Mouse (Mus musculus): Measurements from ENCODE around the gene Ftsj3. TPM values are rescaled to one million over a fixed set of nuclear protein-coding genes. Genes with fewer than 3 reads are reported as not detected.

Ftsj3 gene
- polyA plus RNA-seq, 1 experiment from 2014 or later, result 50.2 TPM

- H3K36me3 ChIP-seq (ENCODE audit: control insufficient read depth, insufficient read depth, low read length), result no peaks in the 10 kb centered on the region; the same call in 1 of the 2 replicates
- WGBS, result under 1% methylated on average over 72 of the region's 72 CpGs
- peak within 1 kb of the TSS; percentile 98 for H3K27ac ChIP-seq (ENCODE audit: low read length)
- H3K9me3 ChIP-seq (ENCODE audit: control insufficient read depth, low read depth, low read length), result no peaks in the 10 kb centered on the region
- peak within 1 kb of the TSS; percentile 99 for H3K4me3 ChIP-seq (ENCODE audit: low read depth, low read length)
- peak within 1 kb of the TSS; percentile 97 for H3K9ac ChIP-seq (replicated peaks; ENCODE audit: low read depth, low read length)
- no peaks in the 10 kb centered on the region for H3K27me3 ChIP-seq (ENCODE audit: control insufficient read depth, insufficient read depth, low read length)
- H3K4me2 ChIP-seq (replicated peaks; ENCODE audit: low read depth, low read length), result peak within 1 kb of the TSS; percentile 86
- ATAC-seq (ENCODE audit: insufficient number of reproducible peaks, insufficient read depth, low FRiP score, low read depth), result peak; percentile 95
- peaks cover 43% of the 10 kb centered on the region for H3K4me1 ChIP-seq (ENCODE audit: control insufficient read depth, insufficient read depth, low read length)
These were observed 16.9 kb upstream of the Ftsj3 start, which contains the start of gene Smarcd2 for GRCm38 (mm10) chr11:106272644-106273310. Gene Smarcd2, minus strand, starts transcription at chr11:106272972.

GRCm38 (mm10) chr11:106271794-106272643 is 16.1 kb upstream of the Ftsj3 start:
- H3K9ac ChIP-seq (replicated peaks; ENCODE audit: low read depth, low read length), result peak overlapping the region; percentile 97
- peaks cover 50% of the 10 kb centered on the region for H3K4me1 ChIP-seq (ENCODE audit: control insufficient read depth, insufficient read depth, low read length)
- peaks cover under 1% of the 10 kb centered on the region; the same call in 1 of the 2 replicates for H3K36me3 ChIP-seq (ENCODE audit: control insufficient read depth, insufficient read depth, low read length)
- ATAC-seq (ENCODE audit: insufficient number of reproducible peaks, insufficient read depth, low FRiP score, low read depth), result peak; percentile 19; the same call in 1 of the 2 replicates
- WGBS, result under 1% methylated on average over 41 of the region's 41 CpGs
- peak overlapping the region; percentile 98 for H3K27ac ChIP-seq (ENCODE audit: low read length)
- H3K27me3 ChIP-seq (ENCODE audit: control insufficient read depth, insufficient read depth, low read length), result no peaks in the 10 kb centered on the region
- H3K4me2 ChIP-seq (replicated peaks; ENCODE audit: low read depth, low read length), result peak overlapping the region; percentile 67
- H3K9me3 ChIP-seq (ENCODE audit: control insufficient read depth, low read depth, low read length), result no peaks in the 10 kb centered on the region
- peak overlapping the region; percentile 99 for H3K4me3 ChIP-seq (ENCODE audit: low read depth, low read length)

GRCm38 (mm10) chr11:106271131-106271793 is 15.4 kb upstream of the Ftsj3 start:
- ATAC-seq (ENCODE audit: insufficient number of reproducible peaks, insufficient read depth, low FRiP score, low read depth), result no peak
- peak overlapping the region; percentile 98 for H3K27ac ChIP-seq (ENCODE audit: low read length)
- no peaks in the 10 kb centered on the region for H3K9me3 ChIP-seq (ENCODE audit: control insufficient read depth, low read depth, low read length)
- no peaks in the 10 kb centered on the region for H3K27me3 ChIP-seq (ENCODE audit: control insufficient read depth, insufficient read depth, low read length)
- peak overlapping the region; percentile 67 for H3K4me2 ChIP-seq (replicated peaks; ENCODE audit: low read depth, low read length)
- H3K9ac ChIP-seq (replicated peaks; ENCODE audit: low read depth, low read length), result peak overlapping the region; percentile 97
- WGBS, result 21% methylated on average over 5 of the region's 5 CpGs
- H3K4me3 ChIP-seq (ENCODE audit: low read depth, low read length), result peak overlapping the region; percentile 99
- peaks cover 8% of the 10 kb centered on the region; the same call in 1 of the 2 replicates for H3K36me3 ChIP-seq (ENCODE audit: control insufficient read depth, insufficient read depth, low read length)
- H3K4me1 ChIP-seq (ENCODE audit: control insufficient read depth, insufficient read depth, low read length), result peaks cover 49% of the 10 kb centered on the region

DNA sequence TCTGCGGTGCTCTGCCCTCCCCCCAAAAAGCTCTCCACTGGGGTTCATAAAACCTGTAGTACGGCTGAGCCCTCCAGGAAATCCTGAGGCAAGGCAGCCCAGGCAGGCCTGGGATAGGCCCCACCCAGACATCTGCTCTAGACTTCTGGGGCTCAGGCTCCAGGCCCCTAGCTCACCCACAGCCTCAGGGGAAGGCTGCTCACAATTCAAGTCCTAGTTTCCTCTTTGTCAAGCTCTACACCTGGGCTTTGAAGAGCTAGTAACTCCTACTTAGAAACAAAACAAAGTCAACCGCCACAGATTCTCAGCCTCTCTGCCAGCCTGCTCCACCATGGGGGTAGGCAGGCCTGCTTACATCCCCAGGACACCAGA is 13.2 kb upstream of the Ftsj3 start:
- H3K4me3 ChIP-seq (ENCODE audit: low read depth, low read length), result peak overlapping the region; percentile 15
- 10% methylated on average over 3 of the region's 3 CpGs for WGBS
- H3K9ac ChIP-seq (replicated peaks; ENCODE audit: low read depth, low read length), result no peak overlapping the region; the same call in 1 of the 2 replicates
- peak overlapping the region; percentile 89 for H3K27ac ChIP-seq (ENCODE audit: low read length)
- H3K4me1 ChIP-seq (ENCODE audit: control insufficient read depth, insufficient read depth, low read length), result peaks cover 41% of the 10 kb centered on the region
- H3K9me3 ChIP-seq (ENCODE audit: control insufficient read depth, low read depth, low read length), result no peaks in the 10 kb centered on the region
- no peak for ATAC-seq (ENCODE audit: insufficient number of reproducible peaks, insufficient read depth, low FRiP score, low read depth)
- H3K27me3 ChIP-seq (ENCODE audit: control insufficient read depth, insufficient read depth, low read length), result no peaks in the 10 kb centered on the region
- H3K4me2 ChIP-seq (replicated peaks; ENCODE audit: low read depth, low read length), result peak overlapping the region; percentile 24
- peaks cover 30% of the 10 kb centered on the region for H3K36me3 ChIP-seq (ENCODE audit: control insufficient read depth, insufficient read depth, low read length)

DNA sequence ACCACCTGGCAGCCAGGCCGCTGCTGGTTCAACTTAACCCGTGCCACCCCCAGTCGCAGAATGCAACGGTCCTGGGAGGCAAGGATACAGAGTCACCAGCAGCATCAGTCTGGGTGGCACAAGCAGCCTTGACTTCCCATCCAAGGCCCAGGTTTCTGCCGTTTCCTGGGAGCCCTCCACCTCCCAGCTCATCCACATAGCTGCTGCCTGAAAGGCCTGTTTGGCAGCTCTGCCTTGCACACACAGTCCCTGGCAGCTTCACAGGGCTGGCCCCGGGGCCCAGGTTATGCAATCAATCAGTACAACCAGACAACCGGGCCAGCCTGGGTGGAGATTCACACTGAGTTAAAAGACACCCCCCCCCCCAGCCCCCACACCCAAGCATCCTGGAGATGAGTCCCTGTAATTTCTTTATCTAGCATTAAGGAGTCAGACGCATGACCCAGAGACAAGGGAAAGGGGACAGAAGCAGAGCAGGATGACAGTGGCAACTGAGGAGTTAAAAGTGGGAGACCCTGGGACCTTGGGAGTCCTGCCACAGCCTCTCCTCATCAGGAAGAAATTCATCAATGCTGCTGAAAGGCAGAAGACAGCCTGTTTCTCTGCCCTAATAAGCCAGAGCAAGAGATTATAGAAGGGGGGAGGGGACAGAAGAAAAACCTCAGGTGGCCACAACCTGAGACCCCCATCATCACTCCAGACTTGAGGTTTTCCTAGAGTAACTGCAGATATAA is 12.6 kb upstream of the Ftsj3 start:
- 23% methylated on average over 8 of the region's 8 CpGs for WGBS
- no peak for ATAC-seq (ENCODE audit: insufficient number of reproducible peaks, insufficient read depth, low FRiP score, low read depth)
- H3K36me3 ChIP-seq (ENCODE audit: control insufficient read depth, insufficient read depth, low read length), result peaks cover 36% of the 10 kb centered on the region
- H3K27ac ChIP-seq (ENCODE audit: low read length), result peak overlapping the region; percentile 89
- no peaks in the 10 kb centered on the region for H3K9me3 ChIP-seq (ENCODE audit: control insufficient read depth, low read depth, low read length)
- peak overlapping the region; percentile 15 for H3K4me3 ChIP-seq (ENCODE audit: low read depth, low read length)
- H3K4me1 ChIP-seq (ENCODE audit: control insufficient read depth, insufficient read depth, low read length), result peaks cover 37% of the 10 kb centered on the region
- peak overlapping the region; percentile 24 for H3K4me2 ChIP-seq (replicated peaks; ENCODE audit: low read depth, low read length)
- no peaks in the 10 kb centered on the region for H3K27me3 ChIP-seq (ENCODE audit: control insufficient read depth, insufficient read depth, low read length)
- peak overlapping the region; percentile 14; the same call in 1 of the 2 replicates for H3K9ac ChIP-seq (replicated peaks; ENCODE audit: low read depth, low read length)

DNA sequence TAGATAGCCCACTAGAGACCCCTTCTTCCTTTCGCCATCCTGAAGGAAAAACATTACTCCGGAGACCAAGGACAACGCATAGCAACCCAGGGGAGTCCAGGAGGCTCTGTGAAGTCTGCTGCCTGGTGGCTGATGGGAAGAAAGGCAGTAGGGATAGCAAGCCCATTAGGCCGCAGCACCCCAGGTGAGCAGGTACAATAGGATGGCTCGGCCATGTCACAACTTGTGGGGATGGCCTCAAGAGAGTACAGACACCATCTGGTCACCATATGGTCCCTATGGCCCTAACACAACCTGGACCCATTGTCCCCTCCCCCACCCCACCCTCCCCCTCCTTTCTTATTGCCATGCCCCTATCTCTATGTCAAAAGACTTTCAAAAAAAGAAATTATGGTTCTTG is 12.0 kb upstream of the Ftsj3 start:
- Histone ChIP-seq H3K4me1 (ENCODE audit: control insufficient read depth, insufficient read depth, low read length) (peaks cover 36% of the 10 kb centered on the region), H3K9me3 (ENCODE audit: control insufficient read depth, low read depth, low read length) (no peaks in the 10 kb centered on the region), H3K4me2 (replicated peaks; ENCODE audit: low read depth, low read length) (peak overlapping the region; percentile 24), H3K4me3 (ENCODE audit: low read depth, low read length) (no peak overlapping the region), H3K36me3 (ENCODE audit: control insufficient read depth, insufficient read depth, low read length) (peaks cover 42% of the 10 kb centered on the region), H3K9ac (replicated peaks; ENCODE audit: low read depth, low read length) (peak overlapping the region; percentile 14; the same call in 1 of the 2 replicates), H3K27ac (ENCODE audit: low read length) (peak overlapping the region; percentile 89), H3K27me3 (ENCODE audit: control insufficient read depth, insufficient read depth, low read length) (no peaks in the 10 kb centered on the region)
- ATAC-seq (ENCODE audit: insufficient number of reproducible peaks, insufficient read depth, low FRiP score, low read depth), result no peak
- 44% methylated on average over 5 of the region's 5 CpGs for WGBS

DNA sequence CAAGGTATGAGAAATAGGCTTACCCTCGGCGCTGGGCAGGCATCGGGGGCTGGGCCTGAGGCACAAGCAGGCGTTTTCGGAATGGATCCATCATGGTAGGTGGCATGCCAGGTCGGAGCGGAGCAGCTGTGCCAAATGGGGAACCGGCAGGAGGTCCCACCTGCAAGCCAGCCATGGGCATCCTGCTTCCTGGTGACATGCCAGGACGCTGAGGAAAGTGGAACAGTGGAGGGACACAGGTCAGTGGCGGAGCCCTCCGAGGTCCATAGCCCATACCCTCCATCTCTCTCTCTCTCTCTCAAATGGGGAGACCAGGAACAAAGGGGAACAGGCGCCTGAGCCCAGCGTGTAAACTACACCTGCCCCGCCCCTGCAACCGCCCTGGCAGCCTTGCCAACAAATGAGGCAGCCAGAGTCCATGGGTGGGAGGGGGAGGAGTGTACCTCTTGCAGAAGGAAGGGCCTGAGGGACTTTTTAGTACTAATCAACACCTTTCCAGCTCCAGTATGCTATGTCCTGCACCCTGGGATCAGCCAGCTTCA is 11.5 kb upstream of the Ftsj3 start:
- Histone ChIP-seq H3K27ac (ENCODE audit: low read length) (peak overlapping the region; percentile 89; the same call in 1 of the 2 replicates), H3K4me1 (ENCODE audit: control insufficient read depth, insufficient read depth, low read length) (peaks cover 36% of the 10 kb centered on the region), H3K9me3 (ENCODE audit: control insufficient read depth, low read depth, low read length) (no peaks in the 10 kb centered on the region), H3K36me3 (ENCODE audit: control insufficient read depth, insufficient read depth, low read length) (peaks cover 47% of the 10 kb centered on the region), H3K4me3 (ENCODE audit: low read depth, low read length) (no peak overlapping the region), H3K9ac (replicated peaks; ENCODE audit: low read depth, low read length) (no peak overlapping the region), H3K27me3 (ENCODE audit: control insufficient read depth, insufficient read depth, low read length) (no peaks in the 10 kb centered on the region), H3K4me2 (replicated peaks; ENCODE audit: low read depth, low read length) (peak overlapping the region; percentile 24; the same call in 1 of the 2 replicates)
- 51% methylated on average over 15 of the region's 15 CpGs for WGBS
- ATAC-seq (ENCODE audit: insufficient number of reproducible peaks, insufficient read depth, low FRiP score, low read depth), result no peak

All from stomach, embryonic 14.5 days (tissue).